14 mouse cellular contexts compared by ENCODE assay signal in the genomic region with DNA sequence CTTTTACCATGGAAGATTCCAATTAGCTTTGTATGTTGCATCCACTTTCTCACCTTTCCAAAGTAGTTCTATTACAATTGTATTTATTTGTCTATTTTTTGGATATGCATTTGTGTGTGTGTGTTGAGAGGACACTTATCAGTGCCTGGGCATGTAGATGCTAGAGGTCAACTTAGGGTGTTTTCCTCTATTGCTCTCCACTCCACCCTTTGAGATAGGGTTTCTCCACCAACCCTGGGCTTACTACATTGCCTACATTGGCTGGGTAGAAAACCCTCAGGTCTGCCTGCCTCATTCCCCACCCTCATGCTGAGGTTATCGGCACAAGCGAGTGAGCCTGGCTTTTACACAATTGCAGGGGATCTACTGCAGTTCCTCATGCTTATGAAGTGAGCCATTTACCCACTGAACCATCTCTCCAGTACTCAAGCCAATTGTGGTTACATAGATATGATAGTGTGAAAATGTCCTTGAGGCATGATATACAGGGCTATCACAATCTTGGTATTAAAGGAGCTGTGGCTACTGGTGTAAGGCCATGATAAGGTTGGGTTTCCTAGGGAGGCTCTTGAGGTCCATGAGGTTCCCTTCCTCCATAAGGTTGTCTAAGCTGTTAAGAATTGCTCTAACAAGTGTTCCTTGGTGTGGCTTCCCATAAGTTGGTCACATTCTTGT.
"Had no signal": no experiment of that assay in that cellular context is flagged by ENCODE, and none has a peak within 500 bp of the region (broad histone marks: within the 10 kb centered on the region; RNA-seq: fewer than 3 reads in every experiment).

No protein-coding gene starts in this region.

- H3K4me1 ChIP-seq: megakaryocyte, embryonic 14.5 days; midbrain, embryonic 10.5 days had no signal

- H3K9me3 ChIP-seq: lung, embryonic 15.5 days had no signal

- ATAC-seq: intestine, postnatal 0 days had no signal

- H3K27me3 ChIP-seq: lung, embryonic 15.5 days; megakaryocyte, embryonic 14.5 days had no signal

- DNase-seq: kidney, adult 2 months; kidney, postnatal 14 days; layer of hippocampus, adult 9-11 months; lung, adult 18-20 months; lung, postnatal 10 days; lung, postnatal 36 days; midbrain, embryonic 14.5 days; thymus, adult 18-20 months; thymus, postnatal 36 days had no signal

- H3K4me3 ChIP-seq: layer of hippocampus, adult 2 months; lung, embryonic 15.5 days; megakaryocyte, embryonic 14.5 days; midbrain, embryonic 10.5 days had no signal

- H3K27ac ChIP-seq: layer of hippocampus, adult 2 months; lung, embryonic 15.5 days; midbrain, embryonic 10.5 days had no signal

- H3K36me3 ChIP-seq: lung, embryonic 15.5 days; midbrain, embryonic 10.5 days had no signal

- H3K9ac ChIP-seq: lung, embryonic 15.5 days had no signal

- H3K4me2 ChIP-seq: lung, embryonic 15.5 days had no signal
